Mouse (Mus musculus): Measurements from ENCODE around the gene Heatr1.
A peak's percentile ranks its signal among the peaks of the same experiment; 100 is the strongest.

GRCm38 (mm10) chr13:12394609-12395505 is at the start of gene Heatr1:
- no peak for TF ChIP-seq CTCF (IDR thresholded peaks at IDR 0.05; ENCODE audit: borderline replicate concordance, extremely low read depth, insufficient read depth, insufficient read length)
- TF ChIP-seq POLR2A (IDR thresholded peaks at IDR 0.05; ENCODE audit: borderline replicate concordance, extremely low read depth, insufficient read depth, insufficient read length, poor library complexity, severe bottlenecking) = peak; percentile 23; the same call in 1 of the 2 replicates

Measured in brain, embryonic 14.5 days (tissue).